Mouse (Mus musculus) hindbrain, embryonic 15.5 days (tissue): Measurements from ENCODE around the gene B3galt1. TPM values are rescaled to one million over a fixed set of nuclear protein-coding genes. Genes with fewer than 3 reads are reported as not detected.

ENCODE experiments used
- ATAC-seq: fragments of 200-750 bp; cut with Nextera tagmentation; 2 replicates; pipeline ENCODE4 v1.8.0; 2017; ENCODE audit warnings: low read depth, moderate number of reproducible peaks, moderate TSS enrichment; ENCODE audit not compliant: low FRiP score
- H3K27ac ChIP-seq: fragments of 300-500 bp; sonication (generic); replicated peaks from 2 replicates; pipeline ENCODE4 v1.5.1; 2015; ENCODE audit warnings: mild to moderate bottlenecking, inconsistent platforms
- H3K27me3 ChIP-seq: fragments of 300-500 bp; sonication (generic); 2 replicates; pipeline ENCODE4 v1.6.1; 2015; ENCODE audit warnings: control low read depth, inconsistent platforms
- H3K36me3 ChIP-seq: fragments of 300-500 bp; sonication (generic); 2 replicates; pipeline ENCODE4 v1.6.1; 2015; ENCODE audit warnings: control low read depth, inconsistent platforms
- H3K4me1 ChIP-seq: fragments of 300-500 bp; sonication (generic); replicated peaks from 2 replicates; pipeline ENCODE4 v1.6.1; 2015; ENCODE audit warnings: control low read depth, inconsistent platforms
- H3K4me2 ChIP-seq: fragments of 300-500 bp; sonication (generic); 2 replicates; pipeline ENCODE4 v1.6.1; 2015; ENCODE audit warnings: moderate library complexity, mild to moderate bottlenecking, inconsistent platforms
- H3K4me3 ChIP-seq: fragments of 300-500 bp; sonication (generic); 2 replicates; pipeline ENCODE4 v1.5.1; 2015; ENCODE audit warnings: mild to moderate bottlenecking, inconsistent platforms
- H3K9ac ChIP-seq: fragments of 300-500 bp; sonication (generic); 2 replicates; pipeline ENCODE4 v1.6.1; 2015; ENCODE audit warnings: inconsistent platforms
- H3K9me3 ChIP-seq: fragments of 300-500 bp; sonication (generic); 2 replicates; pipeline ENCODE4 v1.6.1; 2016; ENCODE audit warnings: control low read depth, inconsistent platforms
- WGBS: fragments of 180-500 bp; shearing (Covaris S2); methylation state at CpG from one replicate; pipeline ENCODE4 v1.1.7; 2015; 5-methylcytosine and 5-hydroxymethylcytosine counted together
- polyA plus RNA-seq: library from polyadenylated mRNA; unstranded; fragments of >200 nt; fragmentation: Nextera tagmentation; extraction: Ambion mirVana; gene quantifications from 2 replicates; pipeline ENCODE4 v1.2.1, GENCODE M21; 2015

B3galt1 gene
- polyA plus RNA-seq, 1 experiment from 2014 or later, result 60.6 TPM

DNA sequence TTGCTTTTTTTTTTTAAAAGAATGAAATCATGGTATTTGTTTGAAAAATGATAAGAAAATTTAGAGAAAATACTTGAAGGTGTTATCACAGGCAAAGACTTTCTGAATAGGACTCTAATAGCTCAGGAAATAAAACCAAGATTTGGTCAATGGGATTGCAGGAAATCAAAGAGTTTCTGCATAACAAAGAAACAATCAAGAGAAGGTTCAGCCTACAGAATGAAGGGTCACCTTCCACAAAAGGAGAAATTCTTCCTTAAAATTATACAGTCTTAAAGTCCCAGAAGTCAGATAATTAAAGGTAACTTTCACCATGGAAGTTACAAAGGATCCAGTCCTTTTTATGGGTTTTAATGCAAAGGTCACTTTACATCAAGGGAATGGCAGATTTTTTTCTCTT is 24.7 kb downstream of the B3galt1 start:
- H3K9me3 ChIP-seq, result no peaks in the 10 kb centered on the region
- no peak for ATAC-seq
- no peaks in the 10 kb centered on the region for H3K4me1 ChIP-seq

DNA sequence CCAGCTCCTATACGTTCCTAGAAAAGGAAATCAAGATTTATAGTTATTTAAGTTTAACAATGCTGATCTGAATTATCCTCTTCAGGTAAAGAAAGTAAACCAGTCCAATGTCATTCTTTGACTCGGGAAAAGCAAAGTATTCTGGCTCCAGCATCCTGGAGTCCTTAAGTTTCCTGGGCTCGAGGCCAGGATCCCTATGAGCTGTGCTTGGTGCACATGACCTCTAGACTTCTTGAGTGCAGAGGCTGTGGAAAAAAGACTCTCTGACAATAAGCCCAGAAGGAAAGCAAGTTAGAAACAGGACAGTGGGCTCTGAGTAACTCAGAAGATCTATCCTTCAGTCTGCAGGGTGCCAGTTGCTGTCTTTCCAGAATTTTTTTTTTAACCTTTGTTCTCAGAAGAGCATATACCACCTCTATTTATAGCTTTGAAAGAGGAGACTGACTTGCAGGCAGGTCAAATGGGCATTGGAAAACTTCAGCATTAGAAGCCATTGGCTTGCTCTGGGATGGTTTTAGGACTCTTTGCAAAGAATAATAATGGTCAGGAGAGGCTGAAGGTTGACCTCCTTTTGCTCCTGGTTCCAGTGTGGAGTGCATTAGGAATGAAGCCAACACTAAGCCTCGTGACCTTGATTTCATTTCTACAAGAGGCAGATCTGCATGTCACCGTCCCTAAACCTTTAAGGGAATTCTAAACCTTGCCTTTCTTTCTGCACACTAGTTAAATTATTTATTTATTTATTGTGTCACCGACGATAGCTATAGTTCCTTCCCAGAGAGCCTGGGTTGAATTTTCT is 26.4 kb downstream of the B3galt1 start:
- Histone ChIP-seq H3K36me3 (no peaks in the 10 kb centered on the region), H3K4me2 (no peak overlapping the region), H3K4me3 (no peak overlapping the region), H3K4me1 (no peaks in the 10 kb centered on the region), H3K9ac (no peak overlapping the region), H3K27ac (no peak overlapping the region), H3K27me3 (no peaks in the 10 kb centered on the region), H3K9me3 (no peaks in the 10 kb centered on the region)
- no peak for ATAC-seq
- WGBS, result 74% methylated on average over 7 of the region's 7 CpGs

More for the DNA sequence above, 24.7 kb downstream of the B3galt1 start:
- Histone ChIP-seq H3K4me3 (no peak overlapping the region), H3K4me2 (no peak overlapping the region), H3K27me3 (no peaks in the 10 kb centered on the region), H3K27ac (no peak overlapping the region), H3K9ac (no peak overlapping the region), H3K36me3 (no peaks in the 10 kb centered on the region)

DNA sequence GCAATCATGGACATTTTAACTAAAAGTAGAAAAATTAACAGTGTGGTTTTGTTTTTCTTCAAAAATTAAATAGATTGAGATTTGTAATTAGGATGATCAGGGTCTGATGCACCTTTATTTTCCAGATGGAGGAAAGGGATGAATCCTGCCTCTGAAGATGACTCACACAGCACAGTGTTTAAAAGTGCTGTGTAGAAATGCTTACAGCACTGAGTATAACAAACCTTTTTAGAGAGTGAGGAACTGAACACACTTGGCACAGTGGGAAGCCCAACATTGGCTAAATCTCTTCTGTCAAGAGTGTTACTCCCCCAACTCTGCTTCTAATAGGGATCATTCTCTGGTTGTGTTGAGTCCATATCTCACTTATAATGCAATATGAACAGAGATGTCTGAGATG is 57.2 kb downstream of the B3galt1 start:
- no peak for ATAC-seq
- no peaks in the 10 kb centered on the region for H3K36me3 ChIP-seq
- H3K27me3 ChIP-seq, result no peaks in the 10 kb centered on the region
- H3K4me3 ChIP-seq, result no peak overlapping the region
- H3K9ac ChIP-seq, result no peak overlapping the region
- H3K9me3 ChIP-seq, result no peaks in the 10 kb centered on the region
- no peaks in the 10 kb centered on the region for H3K4me1 ChIP-seq
- no peak overlapping the region for H3K27ac ChIP-seq
- H3K4me2 ChIP-seq, result no peak overlapping the region

DNA sequence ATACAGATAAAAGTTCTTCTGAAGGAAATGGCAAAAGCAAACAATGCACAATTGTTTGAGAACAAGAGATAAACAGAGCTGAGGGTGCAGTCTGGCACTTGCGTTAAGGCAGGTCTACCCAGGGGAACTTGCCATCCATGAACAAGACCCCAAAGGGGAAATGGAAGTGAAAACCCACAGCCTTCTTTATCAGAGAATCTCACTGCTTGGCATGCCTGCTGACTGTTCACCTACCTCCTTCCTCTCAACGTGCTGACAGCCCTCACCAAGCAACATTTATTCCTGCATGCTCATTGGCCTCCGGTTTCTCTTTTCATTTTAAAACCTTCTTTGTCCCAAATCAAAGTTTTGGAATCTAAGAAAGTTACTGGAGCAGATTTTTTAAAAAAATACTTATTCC is 62.0 kb downstream of the B3galt1 start:
- Histone ChIP-seq H3K9me3 (no peaks in the 10 kb centered on the region), H3K4me1 (no peaks in the 10 kb centered on the region), H3K36me3 (no peaks in the 10 kb centered on the region), H3K9ac (no peak overlapping the region), H3K4me2 (no peak overlapping the region), H3K27me3 (no peaks in the 10 kb centered on the region), H3K4me3 (no peak overlapping the region), H3K27ac (no peak overlapping the region)
- ATAC-seq, result no peak
- WGBS, result 66% methylated on average over 3 of the region's 3 CpGs

DNA sequence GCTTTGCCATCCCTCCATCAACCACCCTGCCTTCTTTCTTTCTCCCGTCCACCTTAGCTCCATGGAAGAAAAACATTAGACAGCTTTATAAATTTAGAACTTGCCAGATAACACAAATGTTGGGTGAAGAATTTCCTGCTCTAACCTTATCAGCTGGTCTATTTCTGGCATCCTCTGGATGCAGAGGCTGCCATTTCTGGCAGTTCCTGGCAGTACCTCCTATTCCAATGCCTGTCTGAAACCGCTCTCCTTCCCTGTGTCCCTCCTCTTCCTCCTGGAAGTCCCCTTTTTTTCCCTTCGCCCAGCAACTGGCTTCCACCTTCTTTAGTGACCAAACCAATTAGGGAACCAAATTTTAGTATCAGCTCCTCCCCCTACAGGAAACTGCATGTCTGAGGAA is 62.6 kb downstream of the B3galt1 start:
- H3K4me1 ChIP-seq, result no peaks in the 10 kb centered on the region
- ATAC-seq, result no peak
- no peak overlapping the region for H3K27ac ChIP-seq
- H3K9ac ChIP-seq, result no peak overlapping the region
- H3K36me3 ChIP-seq, result no peaks in the 10 kb centered on the region
- WGBS, result 91% methylated on average over 3 of the region's 3 CpGs
- no peaks in the 10 kb centered on the region for H3K9me3 ChIP-seq
- H3K4me3 ChIP-seq, result no peak overlapping the region
- H3K27me3 ChIP-seq, result no peaks in the 10 kb centered on the region
- H3K4me2 ChIP-seq, result no peak overlapping the region

DNA sequence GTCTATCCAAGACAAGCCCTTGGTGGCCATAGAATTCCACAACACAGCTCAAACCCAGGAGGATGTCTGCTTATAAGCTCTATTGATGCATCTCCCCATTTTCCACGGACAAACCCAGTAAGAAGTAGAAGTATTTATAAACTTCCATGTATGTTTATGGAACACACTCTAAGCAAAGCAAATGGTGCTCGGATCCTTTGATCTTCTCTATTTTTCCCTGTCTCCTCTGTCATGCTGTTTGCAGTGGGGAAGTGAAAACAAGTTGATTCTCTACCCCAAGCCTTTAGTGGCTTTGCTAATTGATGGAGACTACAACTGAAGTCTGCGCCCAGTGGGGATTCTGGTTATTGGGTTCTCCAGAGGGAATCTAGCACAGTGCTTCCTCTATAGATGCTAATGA is 89.2 kb downstream of the B3galt1 start:
- no peaks in the 10 kb centered on the region for H3K36me3 ChIP-seq
- ATAC-seq, result no peak
- no peak overlapping the region for H3K4me2 ChIP-seq
- no peak overlapping the region for H3K9ac ChIP-seq
- H3K4me1 ChIP-seq, result no peaks in the 10 kb centered on the region
- no peaks in the 10 kb centered on the region for H3K9me3 ChIP-seq
- no peaks in the 10 kb centered on the region for H3K27me3 ChIP-seq
- H3K4me3 ChIP-seq, result no peak overlapping the region
- no peak overlapping the region for H3K27ac ChIP-seq
- WGBS, result 68% methylated on average over 3 of the region's 3 CpGs

DNA sequence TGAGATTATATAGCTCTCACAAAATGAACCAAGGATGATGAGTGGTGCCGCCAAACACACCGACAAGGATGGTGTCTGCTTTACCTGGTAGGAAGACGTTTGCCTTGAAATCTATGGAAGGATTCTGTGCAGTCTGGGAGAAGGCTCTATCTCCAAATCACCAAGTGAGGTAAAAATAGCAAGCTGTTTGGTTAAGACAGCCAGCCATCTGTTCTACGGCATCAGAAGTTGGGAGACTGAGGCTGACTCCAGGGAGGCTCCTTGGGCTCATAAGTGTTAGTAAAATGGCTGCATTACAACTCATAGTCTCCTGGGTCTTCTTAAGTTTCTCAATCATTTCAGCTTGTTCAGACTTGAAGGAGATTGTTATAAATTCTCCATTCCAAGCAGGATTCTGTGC is 91.7 kb downstream of the B3galt1 start:
- no peak overlapping the region for H3K27ac ChIP-seq
- no peaks in the 10 kb centered on the region for H3K9me3 ChIP-seq
- no peaks in the 10 kb centered on the region for H3K36me3 ChIP-seq
- H3K4me1 ChIP-seq, result no peaks in the 10 kb centered on the region
- no peak for ATAC-seq
- H3K4me3 ChIP-seq, result no peak overlapping the region
- H3K27me3 ChIP-seq, result no peaks in the 10 kb centered on the region
- H3K4me2 ChIP-seq, result no peak overlapping the region
- H3K9ac ChIP-seq, result no peak overlapping the region
- WGBS, result 76% methylated on average over 4 of the region's 4 CpGs

DNA sequence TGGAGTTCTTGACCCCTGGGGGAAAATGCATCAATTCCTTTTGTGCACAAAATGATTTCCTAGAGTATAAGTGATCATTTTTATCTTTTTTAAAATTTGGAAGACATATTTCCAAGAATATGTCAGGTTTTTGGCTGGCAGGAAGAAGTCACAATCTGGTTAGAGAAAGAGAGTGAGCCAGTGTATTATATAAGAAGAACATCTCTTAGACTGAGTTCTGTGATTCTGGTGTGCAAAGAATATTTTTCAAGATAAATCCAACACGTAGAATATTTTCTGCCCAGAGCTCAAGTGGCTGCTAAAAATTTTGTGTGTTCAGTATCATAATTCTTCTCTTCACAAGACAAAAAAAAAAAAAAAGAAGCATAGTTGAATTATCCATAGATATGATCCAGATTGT is 92.4 kb downstream of the B3galt1 start:
- Histone ChIP-seq H3K9ac (no peak overlapping the region), H3K4me1 (no peaks in the 10 kb centered on the region), H3K9me3 (no peaks in the 10 kb centered on the region), H3K4me2 (no peak overlapping the region), H3K4me3 (no peak overlapping the region), H3K36me3 (no peaks in the 10 kb centered on the region), H3K27me3 (no peaks in the 10 kb centered on the region), H3K27ac (no peak overlapping the region)
- 96% methylated on average over 1 of the region's 1 CpGs for WGBS
- ATAC-seq, result no peak

DNA sequence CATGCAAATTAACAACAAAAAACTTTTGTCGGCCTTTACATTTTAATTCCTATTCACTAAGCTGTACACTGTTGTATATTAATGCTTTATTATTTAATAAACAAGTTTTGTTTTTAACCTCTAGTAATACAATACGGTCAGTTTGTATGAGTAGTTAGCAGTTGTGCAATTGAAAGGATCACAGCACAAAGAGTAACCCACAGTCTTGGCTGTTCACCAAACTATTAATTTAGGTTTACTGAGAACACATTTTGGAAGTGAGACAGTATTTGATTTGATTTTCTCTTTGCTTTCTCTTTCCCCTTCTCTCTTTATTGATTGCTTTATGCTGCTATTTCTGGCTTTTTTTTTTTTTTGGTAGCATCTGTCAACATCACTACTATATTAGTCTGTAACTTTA is 106.0 kb downstream of the B3galt1 start:
- WGBS, result 85% methylated on average over 2 of the region's 2 CpGs
- H3K4me3 ChIP-seq, result no peak overlapping the region
- H3K27ac ChIP-seq, result no peak overlapping the region
- H3K4me1 ChIP-seq, result no peaks in the 10 kb centered on the region
- ATAC-seq, result no peak
- H3K27me3 ChIP-seq, result no peaks in the 10 kb centered on the region
- H3K4me2 ChIP-seq, result no peak overlapping the region
- H3K36me3 ChIP-seq, result no peaks in the 10 kb centered on the region
- no peaks in the 10 kb centered on the region for H3K9me3 ChIP-seq
- no peak overlapping the region for H3K9ac ChIP-seq

DNA sequence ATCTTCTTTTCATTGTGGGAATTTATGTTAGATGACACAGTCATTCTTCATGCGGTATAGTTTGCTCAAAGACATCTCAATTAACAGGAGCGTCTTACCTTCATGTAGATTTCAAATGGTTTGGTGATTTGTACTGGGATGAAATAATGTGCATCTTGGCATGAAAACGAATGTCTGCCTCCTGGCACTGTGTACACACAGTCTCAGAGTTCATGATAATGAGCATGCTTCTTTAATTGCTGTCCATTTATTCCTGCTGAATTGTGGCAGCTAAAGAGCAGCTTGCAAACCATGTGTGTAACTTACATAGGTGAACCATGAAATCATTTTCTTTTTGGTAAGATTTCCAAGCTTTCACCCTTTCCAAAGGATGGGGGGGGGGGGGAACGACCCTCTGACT is 112.0 kb downstream of the B3galt1 start:
- Histone ChIP-seq H3K4me2 (no peak overlapping the region), H3K9me3 (no peaks in the 10 kb centered on the region), H3K27me3 (no peaks in the 10 kb centered on the region), H3K36me3 (no peaks in the 10 kb centered on the region), H3K9ac (no peak overlapping the region), H3K4me3 (no peak overlapping the region), H3K27ac (no peak overlapping the region), H3K4me1 (no peaks in the 10 kb centered on the region; the same call in 1 of the 2 replicates)
- no peak for ATAC-seq
- 47% methylated on average over 4 of the region's 4 CpGs for WGBS

DNA sequence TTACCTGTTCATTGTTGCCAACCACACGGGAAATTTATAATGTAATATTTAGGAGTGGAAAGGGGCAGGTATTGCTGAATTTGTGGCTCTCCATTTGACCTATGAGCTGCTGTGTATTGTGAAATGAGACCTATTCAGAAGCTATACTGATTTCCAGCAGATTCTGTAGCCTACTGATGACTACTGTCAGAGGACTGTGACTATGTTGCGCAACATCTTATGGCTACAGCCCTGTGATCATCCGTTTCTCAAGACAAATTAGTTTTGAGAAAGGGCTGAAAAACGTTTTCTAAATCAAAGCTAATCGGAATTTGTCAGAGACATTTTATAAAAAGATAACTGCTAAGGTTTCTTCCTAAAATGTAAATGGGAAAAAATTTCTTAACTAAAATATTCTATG is 158.6 kb downstream of the B3galt1 start:
- 89% methylated on average over 5 of the region's 5 CpGs for WGBS
- no peak overlapping the region for H3K4me3 ChIP-seq
- no peak overlapping the region for H3K4me2 ChIP-seq
- no peak overlapping the region for H3K27ac ChIP-seq
- H3K9me3 ChIP-seq, result no peaks in the 10 kb centered on the region
- H3K4me1 ChIP-seq, result no peaks in the 10 kb centered on the region
- no peak for ATAC-seq
- no peaks in the 10 kb centered on the region for H3K27me3 ChIP-seq
- no peak overlapping the region for H3K9ac ChIP-seq
- H3K36me3 ChIP-seq, result no peaks in the 10 kb centered on the region

DNA sequence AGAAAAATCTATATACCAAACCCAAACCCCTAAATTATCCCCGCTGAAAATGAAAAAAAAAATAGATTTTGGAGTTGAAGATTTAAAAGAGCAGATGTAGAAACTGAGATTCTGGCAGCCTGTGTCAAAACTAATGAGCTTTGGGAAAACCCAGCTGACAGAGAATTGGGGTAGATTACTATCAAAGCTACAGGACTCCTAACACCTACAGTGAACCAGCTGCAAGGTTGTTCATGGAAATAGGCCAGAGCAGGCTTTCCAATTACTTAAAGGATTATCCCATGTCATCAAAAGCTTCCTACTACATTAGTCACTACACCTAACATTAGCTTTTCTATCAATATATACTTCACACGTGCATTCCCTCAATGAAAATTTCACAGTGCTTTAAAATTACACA is 165.1 kb downstream of the B3galt1 start:
- 54% methylated on average over 2 of the region's 2 CpGs for WGBS
- no peaks in the 10 kb centered on the region for H3K9me3 ChIP-seq
- no peaks in the 10 kb centered on the region for H3K36me3 ChIP-seq
- no peak overlapping the region for H3K27ac ChIP-seq
- no peaks in the 10 kb centered on the region for H3K4me1 ChIP-seq
- H3K9ac ChIP-seq, result no peak overlapping the region
- H3K4me2 ChIP-seq, result no peak overlapping the region
- no peak overlapping the region for H3K4me3 ChIP-seq
- no peak for ATAC-seq
- no peaks in the 10 kb centered on the region for H3K27me3 ChIP-seq

DNA sequence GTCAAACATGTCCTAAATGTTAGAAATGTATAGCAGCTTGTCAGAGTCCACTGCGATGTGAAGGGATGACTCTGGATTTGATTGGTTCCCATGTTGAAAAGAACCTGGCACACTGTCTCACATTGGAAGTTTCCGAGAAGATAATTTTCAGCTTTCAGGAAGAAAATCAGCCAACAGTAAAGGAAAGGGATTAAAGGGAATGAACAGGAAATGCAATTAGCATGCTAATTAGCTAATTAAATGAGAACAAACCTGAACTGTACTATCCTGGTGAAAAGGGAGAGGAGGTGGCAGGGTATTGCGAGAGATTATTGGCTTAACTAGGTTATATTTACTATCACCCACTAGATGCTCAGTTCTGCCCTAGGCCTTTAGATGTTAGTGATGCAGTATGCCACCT is 185.9 kb downstream of the B3galt1 start:
- no peaks in the 10 kb centered on the region for H3K27me3 ChIP-seq
- H3K4me2 ChIP-seq, result no peak overlapping the region
- 0 out of 2 replicates have a peak, but pooled peaks cover 3% of the 10 kb centered on the region for H3K36me3 ChIP-seq
- ATAC-seq, result no peak
- WGBS, result 68% methylated on average over 3 of the region's 3 CpGs
- no peak overlapping the region for H3K4me3 ChIP-seq
- H3K9me3 ChIP-seq, result no peaks in the 10 kb centered on the region
- no peak overlapping the region for H3K27ac ChIP-seq
- no peak overlapping the region for H3K9ac ChIP-seq
- 0 out of 2 replicates have a peak, but pooled peaks cover 2% of the 10 kb centered on the region for H3K4me1 ChIP-seq
